Comparison of ENCODE assay signal across 8 mouse cellular contexts in genomic region chr7:29061522-29062037, GRCm38 (mm10).
A peak's percentile ranks its signal among the peaks of the same experiment; 100 is the strongest.
DNase-seq lines count a peak whose midpoint lies in the region; ATAC-seq and TF ChIP-seq lines count a peak whose summit lies in the region.

No protein-coding gene starts in this region.

- no peaks in the 10 kb centered on the region for H3K4me1 ChIP-seq in hindbrain, embryonic 14.5 days (replicated peaks; ENCODE audit: control insufficient read depth, insufficient read depth, low read length)
- H3K4me1 ChIP-seq in lung, embryonic 16.5 days (replicated peaks; ENCODE audit: control insufficient read depth, insufficient read depth, low read length): no peaks in the 10 kb centered on the region; the same call in 1 of the 2 replicates
- H3K4me1 ChIP-seq in stomach, postnatal 0 days (replicated peaks; ENCODE audit: control insufficient read depth, insufficient read depth): no peaks in the 10 kb centered on the region

- no peak overlapping the region for H3K4me2 ChIP-seq in hindbrain, embryonic 14.5 days (replicated peaks)
- peak overlapping the region; percentile 5; the same call in 1 of the 2 replicates for H3K4me2 ChIP-seq in lung, embryonic 16.5 days (ENCODE audit: low read depth, low read length)
- H3K4me2 ChIP-seq in stomach, postnatal 0 days (replicated peaks; ENCODE audit: low read depth): no peak overlapping the region

- H3K9ac ChIP-seq in hindbrain, embryonic 14.5 days: no peak overlapping the region
- H3K9ac ChIP-seq in lung, embryonic 16.5 days (ENCODE audit: low read length): no peak overlapping the region
- H3K9ac ChIP-seq in stomach, postnatal 0 days (ENCODE audit: low read length): no peak overlapping the region

- H3K27ac ChIP-seq in hindbrain, embryonic 14.5 days: no peak overlapping the region
- no peak overlapping the region for H3K27ac ChIP-seq in lung, embryonic 16.5 days (ENCODE audit: low read length)
- no peak overlapping the region for H3K27ac ChIP-seq in stomach, postnatal 0 days (replicated peaks)

- no peaks in the 10 kb centered on the region for H3K36me3 ChIP-seq in hindbrain, embryonic 14.5 days (replicated peaks; ENCODE audit: control insufficient read depth, insufficient read depth)
- H3K36me3 ChIP-seq in lung, embryonic 16.5 days (ENCODE audit: control insufficient read depth, insufficient read depth, low read length): no peaks in the 10 kb centered on the region
- no peaks in the 10 kb centered on the region for H3K36me3 ChIP-seq in stomach, postnatal 0 days (ENCODE audit: control insufficient read depth, insufficient read depth, low read length)

- no peak overlapping the region for H3K4me3 ChIP-seq in hindbrain, embryonic 14.5 days (replicated peaks; ENCODE audit: low read length)
- H3K4me3 ChIP-seq in lung, embryonic 16.5 days (ENCODE audit: low read length): no peak overlapping the region
- no peak overlapping the region for H3K4me3 ChIP-seq in stomach, postnatal 0 days (ENCODE audit: low read depth, low read length)

- peak; percentile 64 for TF ChIP-seq CTCF in stomach, postnatal 0 days (IDR thresholded peaks at IDR 0.05; ENCODE audit: low read depth)

- DNase-seq in adrenal gland, postnatal 10 days: peak; percentile 37
- DNase-seq in adrenal gland, postnatal 25 days: no peak
- DNase-seq in thymus, postnatal 14 days: peak; percentile 21
- no peak for DNase-seq in thymus, postnatal 36 days
- peak; percentile 49 for DNase-seq in hindbrain, embryonic 14.5 days (ENCODE audit: low spot score)
- peak; percentile 37 for DNase-seq in stomach, postnatal 0 days (ENCODE audit: low spot score)
- no peak for DNase-seq in urinary bladder, postnatal 25 days (ENCODE audit: low spot score)

- peak; percentile 57; the same call in 1 of the 2 replicates for ATAC-seq in hindbrain, embryonic 14.5 days (ENCODE audit: low FRiP score)
- ATAC-seq in lung, embryonic 16.5 days (ENCODE audit: low read depth): peak; percentile 79
- ATAC-seq in stomach, postnatal 0 days (ENCODE audit: low FRiP score, low TSS enrichment): 0 out of 2 replicates have a peak, but pooled peaks have one; percentile 19

- no peak for TF ChIP-seq EP300 in stomach, postnatal 0 days (optimal IDR thresholded peaks at IDR 0.05)

- H3K27me3 ChIP-seq in hindbrain, embryonic 14.5 days (ENCODE audit: control insufficient read depth, insufficient read depth, low read length): 0 out of 2 replicates have a peak, but pooled peaks cover 3% of the 10 kb centered on the region
- H3K27me3 ChIP-seq in lung, embryonic 16.5 days (ENCODE audit: control insufficient read depth, insufficient read depth, low read depth, low read length): no peaks in the 10 kb centered on the region
- H3K27me3 ChIP-seq in stomach, postnatal 0 days (ENCODE audit: control insufficient read depth, insufficient read depth, low read length): no peaks in the 10 kb centered on the region

- H3K9me3 ChIP-seq in hindbrain, embryonic 14.5 days (ENCODE audit: control insufficient read depth, low read length): no peaks in the 10 kb centered on the region
- no peaks in the 10 kb centered on the region for H3K9me3 ChIP-seq in lung, embryonic 16.5 days (ENCODE audit: control insufficient read depth, low read length)
- no peaks in the 10 kb centered on the region for H3K9me3 ChIP-seq in stomach, postnatal 0 days (ENCODE audit: control insufficient read depth, low read length)

- 9% methylated on average over 19 of the region's 19 CpGs for WGBS in hindbrain, embryonic 14.5 days
- 9% methylated on average over 19 of the region's 19 CpGs for WGBS in lung, embryonic 16.5 days
- WGBS in stomach, postnatal 0 days: 10% methylated on average over 19 of the region's 19 CpGs

Comparison
In these comparisons a context has a peak if more than half of its experiments do, and no peak if none do; other contexts are left out.
1. DNase-seq: peak in adrenal gland, postnatal 10 days (single experiment), thymus, postnatal 14 days (single experiment), hindbrain, embryonic 14.5 days (single experiment) and stomach, postnatal 0 days (single experiment); none in adrenal gland, postnatal 25 days (single experiment), thymus, postnatal 36 days (0 of 2) and urinary bladder, postnatal 25 days (single experiment).
2. ATAC-seq: peak in every context shown above with its lines; median percentile 79 in lung, embryonic 16.5 days; 57 in hindbrain, embryonic 14.5 days; 19 in stomach, postnatal 0 days.